In genomic region chr17:12304658-12305057, GRCm38 (mm10) we compare ENCODE assay signal across 22 mouse cellular contexts.
"Had no signal": no experiment of that assay in that cellular context is flagged by ENCODE, and none has a peak within 500 bp of the region (broad histone marks: within the 10 kb centered on the region; RNA-seq: fewer than 3 reads in every experiment).

No protein-coding gene starts in this region.

- H3K9me3 ChIP-seq: liver, embryonic 15.5 days; lung, embryonic 15.5 days; megakaryocyte, embryonic 14.5 days; neural tube, embryonic 13.5 days; neural tube, embryonic 15.5 days had no signal

- ATAC-seq: liver, postnatal 0 days; lung, postnatal 0 days; midbrain, embryonic 16.5 days had no signal

- H3K9ac ChIP-seq: liver, embryonic 15.5 days; liver, postnatal 0 days; lung, embryonic 15.5 days; neural tube, embryonic 13.5 days; neural tube, embryonic 15.5 days had no signal

- H3K36me3 ChIP-seq: liver, embryonic 15.5 days; lung, embryonic 15.5 days; neural tube, embryonic 13.5 days; neural tube, embryonic 15.5 days had no signal

- H3K4me2 ChIP-seq: liver, embryonic 15.5 days; lung, embryonic 15.5 days; midbrain, embryonic 11.5 days; neural tube, embryonic 13.5 days; neural tube, embryonic 15.5 days had no signal

- H3K27me3 ChIP-seq: liver, embryonic 15.5 days; lung, embryonic 15.5 days; megakaryocyte, embryonic 14.5 days; neural tube, embryonic 13.5 days; neural tube, embryonic 15.5 days had no signal

- H3K27ac ChIP-seq: liver, embryonic 15.5 days; lung, embryonic 15.5 days; macrophage; neural tube, embryonic 13.5 days; neural tube, embryonic 15.5 days had no signal

- DNase-seq: liver, postnatal 0 days; lung, adult 2 months; lung, postnatal 14 days; lung, postnatal 36 days; midbrain, embryonic 14.5 days; retina, postnatal 1 day; right cerebral cortex, adult 18-20 months; right cerebral cortex, postnatal 25 days; right cerebral cortex, postnatal 4 days; spleen, adult 18-20 months; thymus, adult 18-20 months; thymus, postnatal 36 days had no signal

- H3K4me3 ChIP-seq: liver, embryonic 15.5 days; lung, embryonic 15.5 days; megakaryocyte, embryonic 14.5 days; myocyte; neural tube, embryonic 13.5 days; neural tube, embryonic 15.5 days had no signal
